Mouse (Mus musculus): Measurements from ENCODE around the gene Zfp454. TPM values are rescaled to one million over a fixed set of nuclear protein-coding genes. Genes with fewer than 3 reads are reported as not detected.

The Zfp454 gene
- polyA plus RNA-seq, 1 experiment from 2014 or later, result 13.3 TPM

- Histone ChIP-seq H3K4me3 (peak within 1 kb of the TSS; percentile 82), H3K36me3 (replicated peaks) (peaks cover 40% of the 10 kb centered on the region), H3K9me3 (peaks cover under 1% of the 10 kb centered on the region; the same call in 1 of the 2 replicates), H3K27ac (peak within 1 kb of the TSS; percentile 95), H3K4me1 (peaks cover 15% of the 10 kb centered on the region), H3K27me3 (ENCODE audit: poor library complexity, severe bottlenecking) (no peaks in the 10 kb centered on the region)
- 2% methylated on average over 45 of the region's 45 CpGs for WGBS
- peak; percentile 88 for DNase-seq (ENCODE audit: extremely low spot score, low spot score)
These were observed 60.2 kb downstream of the Zfp454 start, which contains the start of gene Zfp354c for GRCm38 (mm10) chr11:50827010-50827953. Zfp354c (minus strand) TSS chr11:50827724.

GRCm38 (mm10) chr11:50826214-50826613, 61.2 kb downstream of the Zfp454 start:
- 78% methylated on average over 2 of the region's 2 CpGs for WGBS
- H3K4me3 ChIP-seq, result peak overlapping the region; percentile 82
- no peaks in the 10 kb centered on the region for H3K27me3 ChIP-seq (ENCODE audit: poor library complexity, severe bottlenecking)
- H3K4me1 ChIP-seq, result peaks cover 15% of the 10 kb centered on the region
- DNase-seq (ENCODE audit: extremely low spot score, low spot score), result no peak
- no peaks in the 10 kb centered on the region for H3K9me3 ChIP-seq
- peaks cover 49% of the 10 kb centered on the region for H3K36me3 ChIP-seq (replicated peaks)
- no peak overlapping the region for H3K27ac ChIP-seq

Other genes starting within 250 kb of the Zfp454 start
- gene Zfp354c, start 59.9 kb downstream of the Zfp454 start, polyA plus RNA-seq (2016; fragmentation: Nextera tagmentation; extraction: Ambion mirVana), result 31.1 and 31.5 TPM in 2 replicates
- gene Zfp879, start 46.1 kb downstream of the Zfp454 start, polyA plus RNA-seq (2016; fragmentation: Nextera tagmentation; extraction: Ambion mirVana), result 0.84 and 0.86 TPM in 2 replicates
- gene Grm6, start 37.0 kb downstream of the Zfp454 start, polyA plus RNA-seq (2016; fragmentation: Nextera tagmentation; extraction: Ambion mirVana), result not detected in 2 replicates
- gene Zfp2, start 28.5 kb upstream of the Zfp454 start, polyA plus RNA-seq (2016; fragmentation: Nextera tagmentation; extraction: Ambion mirVana), result 25.8 and 26.4 TPM in 2 replicates
- 0.77 and 1.3 TPM in 2 replicates for gene Zfp354b, start 44.0 kb upstream of the Zfp454 start, polyA plus RNA-seq (2016; fragmentation: Nextera tagmentation; extraction: Ambion mirVana)
- gene 4933414I15Rik, start 56.1 kb upstream of the Zfp454 start, polyA plus RNA-seq (2016; fragmentation: Nextera tagmentation; extraction: Ambion mirVana), result not detected in 2 replicates
- not detected in 2 replicates for gene Prop1, start 66.1 kb upstream of the Zfp454 start, polyA plus RNA-seq (2016; fragmentation: Nextera tagmentation; extraction: Ambion mirVana)
- gene Olfr1378, start 78.9 kb upstream of the Zfp454 start, polyA plus RNA-seq (2016; fragmentation: Nextera tagmentation; extraction: Ambion mirVana), result not detected in 2 replicates
- gene Olfr1377, start 94.3 kb upstream of the Zfp454 start, polyA plus RNA-seq (2016; fragmentation: Nextera tagmentation; extraction: Ambion mirVana), result not detected in 2 replicates
- gene Olfr51, start 115.9 kb upstream of the Zfp454 start, polyA plus RNA-seq (2016; fragmentation: Nextera tagmentation; extraction: Ambion mirVana), result not detected in 2 replicates
- 0.10 TPM in 1 of 2 replicates, not detected in the other for gene Olfr54, start 126.6 kb upstream of the Zfp454 start, polyA plus RNA-seq (2016; fragmentation: Nextera tagmentation; extraction: Ambion mirVana)
- not detected in 2 replicates for gene Olfr1375, start 160.5 kb upstream of the Zfp454 start, polyA plus RNA-seq (2016; fragmentation: Nextera tagmentation; extraction: Ambion mirVana)
- gene Zfp354a, start 171.6 kb upstream of the Zfp454 start, polyA plus RNA-seq (2016; fragmentation: Nextera tagmentation; extraction: Ambion mirVana), result 7.6 and 8.6 TPM in 2 replicates